Mouse (Mus musculus) small intestine, adult 2 months (tissue): ENCODE data around the gene Spata31d1c. TPM values are rescaled to one million over a fixed set of nuclear protein-coding genes. Genes with fewer than 3 reads are reported as not detected.

Experiments used
- H3K27ac ChIP-seq: fragments of 200-500 bp; 2 replicates; pipeline ENCODE4 v1.5.1; 2012; ENCODE audit warnings: low read depth, low read length, control low read depth, inconsistent platforms; ENCODE audit not compliant: insufficient read depth
- H3K27me3 ChIP-seq: fragments of 200-500 bp; 2 replicates; pipeline ENCODE4 v1.6.1; 2012; ENCODE audit warnings: mild to moderate bottlenecking, moderate library complexity, low read length, inconsistent platforms; ENCODE audit not compliant: control insufficient read depth, insufficient read depth
- H3K36me3 ChIP-seq: fragments of 200-500 bp; 2 replicates; pipeline ENCODE4 v1.6.1; 2012; ENCODE audit warnings: mild to moderate bottlenecking, low read length, control low read depth, inconsistent platforms; ENCODE audit not compliant: control insufficient read depth, insufficient read depth
- H3K4me1 ChIP-seq: fragments of 200-500 bp; 2 replicates; pipeline ENCODE4 v1.6.1; 2012; ENCODE audit warnings: low read length, inconsistent platforms, mixed read lengths; ENCODE audit not compliant: control insufficient read depth, insufficient read depth, insufficient read length
- H3K4me3 ChIP-seq: fragments of 200-500 bp; 2 replicates; pipeline ENCODE4 v1.5.1; 2012; ENCODE audit warnings: low read depth, mild to moderate bottlenecking, control low read depth, inconsistent platforms, low read length, moderate library complexity
- CTCF ChIP-seq: fragments of 200-500 bp; IDR thresholded peaks from 2 replicates; pipeline ENCODE4 v1.5.1; 2012; ENCODE audit warnings: low read depth, mild to moderate bottlenecking, control low read depth, inconsistent platforms, low read length, moderate library complexity, mixed read lengths; ENCODE audit not compliant: insufficient replicate concordance, insufficient read length; ENCODE audit errors: extremely low read depth
- POLR2A ChIP-seq: fragments of 200-500 bp; IDR thresholded peaks from 2 replicates; pipeline ENCODE4 v1.6.1; 2012; ENCODE audit warnings: low read depth, mild to moderate bottlenecking, control low read depth, inconsistent platforms, low read length, moderate library complexity
- WGBS: fragments of 180-500 bp; shearing (Covaris S2); methylation state at CpG from one replicate; pipeline ENCODE4 v1.1.7; 2018; 5-methylcytosine and 5-hydroxymethylcytosine counted together
- polyA plus RNA-seq: library from polyadenylated mRNA; depleted of rRNA; stranded (reverse); fragments of >200 nt; gene quantifications from 2 replicates; pipeline ENCODE4 v1.2.3, GENCODE M21; 2012; rRNA removed

Spata31d1c gene
- polyA plus RNA-seq, 1 experiment: not detected

- WGBS: 92% methylated on average over 2 of the region's 2 CpGs
- Histone ChIP-seq H3K27me3 (no peaks in the 10 kb centered on the region), H3K36me3 (peaks cover 29% of the 10 kb centered on the region), H3K4me1 (no peaks in the 10 kb centered on the region), H3K4me3 (no peak overlapping the region), H3K27ac (no peak overlapping the region)
- TF ChIP-seq CTCF (no peak), POLR2A (no peak)
These were observed 37.1 kb downstream of the Spata31d1c start for GRCm38 (mm10) chr13:65069969-65070368.

Other genes starting within 250 kb of the Spata31d1c start
- 0.04 and 0.08 TPM in 2 replicates for gene Cntnap3, start 129.1 kb upstream of the Spata31d1c start, polyA plus RNA-seq
- gene Spata31, start 115.7 kb upstream of the Spata31d1c start, polyA plus RNA-seq: not detected in 2 replicates
- gene Prss47, start 19.7 kb downstream of the Spata31d1c start, polyA plus RNA-seq: not detected in 2 replicates
- gene Mfsd14b, start 79.9 kb downstream of the Spata31d1c start, polyA plus RNA-seq: 9.7 and 17.1 TPM in 2 replicates
- gene Olfr465-ps1, start 105.0 kb downstream of the Spata31d1c start, polyA plus RNA-seq: not detected in 2 replicates
- gene Olfr466, start 117.2 kb downstream of the Spata31d1c start, polyA plus RNA-seq: not detected in 2 replicates
- gene Nlrp4f, start 172.9 kb downstream of the Spata31d1c start, polyA plus RNA-seq: not detected in 2 replicates
- gene Gm10775, start 226.5 kb downstream of the Spata31d1c start, polyA plus RNA-seq: not detected in 2 replicates
- gene Zfp369, start 245.8 kb downstream of the Spata31d1c start, polyA plus RNA-seq: 2.5 and 6.9 TPM in 2 replicates